Mouse (Mus musculus) thymus, adult 18-20 months (tissue): ENCODE data around the gene Tbc1d2b.

ENCODE experiments used
- DNase-seq, 2 experiments: peaks; one replicate each; pipeline ENCODE4 v3.0.0; 2022; ENCODE audit warnings: mixed read lengths in 2 of 2

The Tbc1d2b gene

DNA sequence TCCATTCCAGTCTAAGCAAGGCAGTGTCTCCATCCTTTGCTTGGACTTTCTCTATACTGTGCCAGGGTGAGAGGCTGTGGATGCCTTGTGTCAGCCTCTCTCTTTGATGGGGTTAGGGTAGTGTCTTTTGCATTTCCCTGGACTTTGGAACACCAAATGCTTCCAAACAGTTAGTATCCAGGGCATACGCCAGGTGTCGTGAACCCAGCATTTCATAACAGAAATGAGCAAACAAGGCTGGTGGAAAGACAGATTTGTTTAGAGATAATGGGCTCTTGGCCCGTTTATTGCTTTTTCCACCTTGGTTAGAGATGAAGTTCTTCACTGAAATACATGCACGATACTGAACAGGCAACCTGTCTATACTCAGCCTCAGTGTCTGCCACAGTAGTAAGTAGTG lies 105.0 kb downstream of the Tbc1d2b start:
- no peak for DNase-seq

DNA sequence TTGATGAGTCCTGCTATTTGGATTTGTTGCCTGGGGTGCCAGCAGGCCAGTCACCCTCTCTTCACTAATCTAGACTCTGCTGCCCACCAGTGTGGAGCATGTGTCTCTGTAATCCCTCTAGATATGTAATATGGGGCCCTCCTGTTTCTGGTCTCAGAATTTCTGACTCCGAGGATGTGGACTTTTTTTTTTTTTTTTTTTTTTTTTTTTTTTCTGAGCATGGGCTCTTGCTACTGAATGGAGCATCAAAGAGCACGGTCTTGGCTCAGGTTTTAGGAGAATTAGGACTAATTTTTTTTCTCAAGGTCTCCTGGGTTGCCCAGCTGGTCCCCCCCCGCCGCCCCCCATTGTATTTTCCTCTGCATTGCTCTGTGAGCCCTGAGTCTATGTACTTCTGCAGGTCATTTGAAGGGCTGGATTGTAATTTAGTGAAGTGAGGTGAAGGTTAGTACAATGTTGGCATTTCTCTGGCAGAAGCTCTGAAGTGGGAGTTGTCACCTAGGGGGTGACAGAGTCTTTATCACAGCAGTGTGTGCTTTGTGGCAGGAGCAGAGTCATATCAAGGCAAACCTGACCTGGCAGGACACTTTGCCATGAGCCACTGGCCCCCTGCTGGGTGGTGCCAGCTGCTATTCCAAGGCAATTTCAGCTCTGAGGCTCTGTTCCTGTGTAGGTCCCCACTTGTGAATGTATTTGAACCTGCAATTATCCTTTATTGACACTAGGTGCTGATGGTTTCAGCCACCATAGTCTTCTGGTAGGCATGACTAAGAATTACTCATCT lies 105.7 kb downstream of the Tbc1d2b start:
- DNase-seq: no peak

- no peak for DNase-seq
Observed at GRCm38 (mm10) chr9:90163749-90164095, 106.9 kb downstream of the Tbc1d2b start.

DNA sequence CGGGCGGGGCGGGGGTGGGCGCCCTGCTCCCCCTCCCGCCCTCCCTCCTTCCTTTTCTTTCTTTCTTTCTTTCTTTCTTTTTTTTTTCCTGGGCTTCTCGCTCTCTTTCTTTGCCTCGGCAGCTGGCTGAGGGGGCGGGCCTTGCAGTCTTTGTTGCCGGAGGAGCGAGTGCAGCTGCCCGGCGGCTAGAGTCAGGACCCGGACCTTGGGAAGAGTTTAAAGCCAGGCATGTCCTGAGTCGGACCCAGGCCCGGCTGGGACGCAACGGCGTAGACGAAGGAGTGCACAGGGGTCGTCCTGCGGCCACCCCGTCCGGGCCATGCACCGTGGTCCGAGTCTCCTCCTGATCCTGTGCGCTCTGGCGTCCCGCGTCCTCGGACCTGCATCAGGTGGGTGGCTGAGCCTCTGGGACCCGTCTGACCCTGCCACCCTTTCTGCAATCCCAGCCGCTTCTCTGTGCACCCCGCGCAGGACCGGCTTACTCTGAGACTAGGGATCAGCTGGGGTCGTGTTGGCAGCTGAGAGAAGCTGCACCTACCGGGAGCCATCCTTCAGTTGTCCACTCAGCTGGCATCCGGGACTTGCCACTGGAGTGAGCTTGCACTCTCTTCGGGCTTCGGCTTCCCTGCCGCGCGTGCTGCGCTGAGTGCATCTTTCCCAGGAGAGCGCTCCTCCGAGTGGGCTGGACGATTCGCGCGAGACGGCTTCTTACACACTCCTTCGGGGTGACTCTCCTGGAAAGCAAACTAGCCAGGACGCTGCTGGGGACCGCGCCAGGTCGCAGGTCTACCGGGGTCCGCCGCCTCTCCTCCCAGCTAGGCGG lies 107.5 kb downstream of the Tbc1d2b start, which contains the start of gene Adamts7:
Gene Adamts7, plus strand, starts transcription at position 144 of the 823 bp plus-strand sequence.
- peak; percentile 17 to 30 for DNase-seq

GRCm38 (mm10) chr9:90162243-90162925 lies 108.2 kb downstream of the Tbc1d2b start:
- DNase-seq: peak; percentile 22 to 37
